Mouse (Mus musculus): ENCODE measurements around the gene B4galt1.

The B4galt1 gene

DNA sequence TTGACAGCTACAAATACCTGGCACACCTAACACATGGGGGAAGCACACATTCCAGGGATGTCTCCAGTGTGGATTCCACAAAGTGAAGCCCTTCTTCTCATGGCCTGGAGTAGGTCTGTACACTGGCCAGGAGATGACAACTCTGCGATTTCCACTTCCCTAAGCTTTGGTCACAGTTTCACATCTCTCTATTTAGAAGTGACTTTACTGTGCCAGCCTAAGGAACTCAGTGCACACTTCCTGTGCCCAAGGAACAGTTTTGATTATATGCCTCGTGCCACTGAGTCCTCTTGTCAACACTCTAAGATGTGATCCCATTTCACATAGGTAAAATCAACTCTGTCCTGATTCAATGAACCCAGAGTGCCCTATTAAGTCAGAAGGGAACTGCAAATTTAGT is 13.4 kb downstream of the B4galt1 start:
- DNase-seq (ENCODE audit: low spot score) = no peak

DNA sequence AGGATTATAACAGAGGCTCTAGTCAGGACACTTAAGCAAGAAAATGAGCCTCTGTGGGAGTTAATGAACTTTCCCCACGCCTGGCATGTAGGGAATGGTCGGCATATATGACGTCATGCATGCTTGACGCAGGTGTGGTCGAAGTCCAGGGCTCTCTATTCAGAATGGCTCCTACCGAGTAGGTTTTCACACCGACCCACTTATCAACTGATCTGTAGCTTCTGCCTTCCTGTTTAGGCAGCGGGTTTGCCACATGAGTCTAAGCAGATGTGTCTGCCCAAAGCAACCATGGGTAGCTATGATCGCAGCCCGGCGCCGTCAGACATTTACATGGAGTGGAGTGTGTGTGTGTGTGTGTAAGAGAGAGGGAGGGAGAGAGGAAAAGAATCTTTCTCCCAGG is 14.6 kb downstream of the B4galt1 start:
- no peak for DNase-seq (ENCODE audit: low spot score)

DNA sequence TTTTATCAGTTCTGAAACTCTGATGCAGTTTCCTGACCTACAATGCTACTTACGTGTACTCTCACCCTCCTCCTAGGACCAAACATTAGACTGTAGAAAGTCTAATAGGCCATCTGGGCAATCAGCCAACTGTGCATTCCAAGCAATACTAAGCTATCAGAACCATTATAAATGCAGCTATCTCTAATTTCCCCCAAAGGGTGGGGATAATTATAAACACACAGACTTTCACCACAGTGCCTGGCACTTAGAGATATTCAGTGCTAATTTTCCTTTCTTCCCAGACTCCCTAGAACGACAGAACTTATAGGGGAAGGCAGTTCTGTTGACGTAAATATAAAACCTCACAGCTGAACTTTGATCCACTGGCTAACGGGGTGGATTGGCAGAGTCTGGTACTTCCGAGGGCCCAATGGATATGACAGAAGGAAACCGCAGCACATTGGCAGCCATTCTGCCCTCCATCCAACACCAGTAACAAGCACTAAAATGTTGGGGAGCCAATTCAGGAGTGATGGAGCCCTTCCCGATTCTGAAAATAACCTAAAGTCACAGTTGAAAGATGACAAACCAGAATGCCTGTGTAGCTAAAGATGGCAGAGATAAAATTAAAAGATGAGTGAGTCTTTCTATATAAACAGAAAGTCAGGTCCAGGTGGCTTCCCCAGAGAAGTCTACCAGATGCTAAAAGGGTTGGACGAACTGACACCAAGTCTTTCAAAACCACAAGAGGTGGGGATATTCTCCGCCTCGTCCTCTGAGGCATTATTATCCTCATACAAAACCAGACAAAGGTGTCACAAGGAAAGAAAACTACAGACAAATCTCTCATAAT is 16.1 kb downstream of the B4galt1 start:
- no peak for DNase-seq (ENCODE audit: low spot score)

DNA sequence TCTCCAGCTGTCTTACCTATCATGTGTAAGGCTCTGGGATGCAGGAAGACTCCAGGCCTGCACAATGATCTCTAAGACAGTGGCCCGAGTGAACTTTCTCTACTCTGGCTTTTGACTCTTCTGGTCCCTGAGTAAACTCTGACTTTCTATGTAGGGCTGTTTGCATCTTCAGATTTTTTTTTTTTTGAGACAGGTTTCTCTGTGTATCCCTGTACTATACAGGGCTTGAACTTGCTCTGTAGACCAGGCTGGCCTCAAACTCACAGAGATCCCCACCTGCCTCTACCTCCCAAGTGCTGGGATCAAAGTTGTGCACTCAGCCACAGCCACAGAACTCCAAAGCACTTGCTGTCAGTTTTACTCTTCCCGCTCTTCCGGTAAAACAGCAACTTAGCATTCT is 16.8 kb downstream of the B4galt1 start:
- DNase-seq (ENCODE audit: low spot score) = no peak

DNA sequence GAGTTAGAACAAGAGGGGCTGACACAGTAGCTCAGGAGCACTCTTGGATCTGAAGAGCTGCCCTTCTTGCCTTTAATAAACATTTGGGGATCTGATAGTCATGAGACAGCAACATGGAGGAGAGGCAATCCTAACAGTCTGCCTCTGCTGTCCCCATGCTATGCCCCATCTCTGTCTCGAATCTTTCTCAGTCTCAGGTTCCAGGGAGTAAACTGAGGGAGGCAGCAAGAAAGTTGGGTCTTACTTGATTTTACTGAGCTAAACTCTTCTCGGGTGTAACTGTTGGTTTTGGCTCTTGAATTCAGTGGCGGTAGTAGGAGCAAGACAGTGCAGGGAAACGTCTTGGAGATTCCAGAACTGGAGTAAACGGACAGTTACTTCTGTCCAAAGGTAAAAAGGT is 18.9 kb downstream of the B4galt1 start:
- DNase-seq (ENCODE audit: low spot score) = no peak

DNA sequence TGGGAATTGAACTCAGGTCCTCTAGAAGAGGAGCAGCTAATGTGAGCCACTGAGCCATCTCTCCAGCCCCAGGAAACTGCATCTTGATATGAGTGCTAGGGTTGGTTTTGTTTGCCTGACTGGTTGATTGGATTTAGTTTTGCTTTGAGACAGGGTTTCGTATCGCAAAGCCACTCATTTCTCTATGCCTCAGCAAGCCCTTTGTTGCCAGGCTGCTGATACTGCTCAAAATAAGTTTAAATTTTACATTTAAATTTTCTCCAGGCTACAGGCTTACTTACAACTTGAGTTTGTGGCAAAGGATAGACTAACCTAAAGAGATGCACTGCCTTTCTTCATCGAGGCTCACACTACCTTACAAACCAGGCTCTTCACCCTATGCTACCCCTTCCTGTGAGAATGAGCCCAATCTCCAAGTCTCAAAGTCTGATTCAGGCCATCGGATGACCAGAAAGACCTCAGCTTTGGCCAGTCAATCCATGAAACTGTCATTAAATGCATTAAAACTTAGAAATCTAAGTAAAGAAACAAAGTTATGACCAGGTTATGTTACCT is 19.5 kb downstream of the B4galt1 start:
- no peak for DNase-seq (ENCODE audit: low spot score)

DNA sequence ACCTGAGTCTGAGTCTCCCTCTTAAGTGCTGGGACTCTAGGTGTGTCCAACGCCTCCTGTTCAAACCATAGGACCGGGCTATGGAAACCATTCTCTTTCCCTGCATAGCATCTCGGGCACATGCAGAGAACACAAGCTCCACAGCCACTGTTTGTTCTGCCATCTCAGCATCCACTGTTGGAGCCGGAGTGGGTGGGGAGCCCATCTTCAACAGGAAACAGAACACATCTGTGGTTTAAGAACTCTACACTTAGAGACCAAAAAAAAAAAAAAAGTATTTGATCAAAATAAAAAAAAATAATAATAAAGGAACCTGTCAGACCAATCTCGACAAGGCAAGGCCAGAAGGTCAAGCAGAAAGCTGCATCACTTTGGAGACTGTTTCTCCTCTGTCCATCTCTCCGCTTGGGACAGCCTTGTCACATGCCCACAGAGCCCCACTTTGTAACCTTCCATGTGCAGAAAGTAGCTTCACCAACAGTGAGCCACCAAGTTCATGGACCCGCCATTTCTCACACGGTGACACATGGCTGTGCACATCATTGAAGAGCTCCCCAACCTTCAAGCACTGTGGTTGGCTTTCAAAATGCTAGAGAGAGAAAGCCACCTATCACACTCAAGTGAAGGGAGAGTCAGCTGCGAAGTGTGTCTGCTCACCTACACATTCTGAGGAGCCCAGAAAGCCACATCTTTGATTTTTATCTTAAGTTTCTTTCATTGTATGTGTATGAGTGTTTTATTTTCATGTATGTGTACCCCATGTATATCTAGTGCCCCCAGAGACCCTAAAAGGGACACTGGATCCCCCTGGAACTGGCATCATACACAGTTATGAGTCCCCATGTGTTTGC is 20.2 kb downstream of the B4galt1 start:
- no peak for DNase-seq (ENCODE audit: low spot score)

DNA sequence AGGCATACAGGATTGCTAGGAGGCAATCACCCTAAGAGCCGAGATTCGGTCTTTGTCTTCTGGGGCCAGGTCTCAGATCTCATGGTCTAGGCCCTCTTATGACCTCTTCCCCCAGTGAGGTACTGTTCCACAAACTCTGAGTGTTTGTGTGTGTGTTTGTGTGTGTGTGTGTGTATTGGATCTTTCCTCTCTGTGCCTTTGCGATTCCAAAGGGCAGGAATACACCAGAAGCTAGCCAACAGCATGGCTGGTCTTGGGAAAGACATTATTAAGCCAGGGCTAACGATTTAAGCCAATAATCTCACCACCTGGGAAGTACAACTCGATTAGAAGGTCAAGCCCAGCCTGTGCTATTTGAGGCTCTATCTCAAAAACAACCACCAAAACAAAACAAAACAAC is 23.3 kb downstream of the B4galt1 start:
- DNase-seq (ENCODE audit: low spot score) = no peak

DNA sequence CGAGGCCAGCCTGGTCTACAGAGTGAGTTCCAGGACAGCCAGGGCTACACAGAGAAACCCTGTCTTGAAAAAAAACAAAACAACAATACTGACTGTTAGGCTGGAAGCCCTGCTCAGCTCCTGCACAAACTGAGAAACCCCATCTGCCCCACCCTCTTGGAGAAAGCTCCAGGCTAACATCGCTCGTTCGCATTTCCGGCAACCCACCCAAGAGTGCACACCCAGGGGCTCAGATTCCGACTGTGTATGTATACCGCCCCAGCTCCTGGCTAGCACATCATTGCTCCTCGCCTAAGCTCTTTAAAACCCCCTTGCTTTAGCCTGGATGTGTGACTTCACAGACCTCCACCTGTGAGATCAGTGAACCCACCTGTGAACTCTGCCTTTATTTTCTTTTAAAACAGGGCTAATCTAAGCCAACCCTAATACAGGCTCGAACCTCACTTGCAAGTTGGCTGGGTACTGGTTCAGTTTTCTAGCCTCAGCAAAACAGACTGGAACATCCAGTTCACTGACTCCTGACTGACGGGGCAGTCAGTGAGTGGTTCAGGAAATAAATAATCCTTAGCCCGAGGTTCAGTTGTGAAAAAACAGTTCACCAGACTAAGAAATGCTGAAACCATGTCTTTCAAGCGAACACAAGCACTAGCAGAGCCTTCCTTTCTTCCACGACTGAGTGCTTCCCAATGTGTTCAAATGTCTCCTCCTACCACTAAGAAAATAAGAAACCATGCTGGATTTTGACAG is 24.0 kb downstream of the B4galt1 start:
- DNase-seq (ENCODE audit: low spot score) = no peak

DNA sequence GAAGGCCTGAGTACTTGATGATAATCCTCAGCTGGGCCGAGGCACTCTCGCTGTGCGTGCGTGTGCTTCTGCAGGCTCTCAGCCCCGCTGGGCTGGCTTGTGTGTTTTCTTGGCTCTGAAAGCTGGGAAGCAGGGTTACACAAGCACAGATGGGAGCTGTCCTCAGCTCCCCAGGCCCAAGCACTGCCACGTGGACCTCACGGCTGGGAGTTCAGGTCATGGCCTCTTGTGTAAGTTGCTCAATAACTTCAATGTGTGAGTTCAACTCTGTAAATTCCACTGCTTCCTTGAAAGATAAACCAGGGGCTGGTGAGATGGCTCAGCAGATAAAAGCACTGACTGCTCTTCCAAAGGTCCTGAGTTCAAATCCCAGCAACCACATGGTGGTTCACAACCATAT is 24.9 kb downstream of the B4galt1 start:
- no peak for DNase-seq (ENCODE audit: low spot score)

DNA sequence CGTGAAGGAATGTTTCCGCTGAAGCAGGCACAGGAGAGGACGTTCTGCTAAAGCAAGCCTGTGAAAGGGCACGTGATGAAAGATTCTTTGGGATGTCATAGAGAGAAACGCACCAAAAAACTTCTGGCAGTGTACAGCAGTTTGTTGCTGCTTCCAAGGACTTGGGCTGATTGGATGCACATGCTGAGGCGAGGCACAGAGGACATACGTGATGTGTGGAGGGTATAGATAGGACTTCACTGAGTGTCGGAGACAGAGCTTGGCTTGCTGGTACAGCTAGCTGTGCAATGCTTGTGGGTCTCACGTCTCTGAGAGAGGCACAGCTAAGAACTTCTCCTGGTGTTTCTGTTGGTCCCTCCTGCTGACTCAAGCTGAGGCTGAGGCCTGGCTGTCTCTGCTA is 25.9 kb downstream of the B4galt1 start:
- DNase-seq (ENCODE audit: low spot score) = no peak

DNA sequence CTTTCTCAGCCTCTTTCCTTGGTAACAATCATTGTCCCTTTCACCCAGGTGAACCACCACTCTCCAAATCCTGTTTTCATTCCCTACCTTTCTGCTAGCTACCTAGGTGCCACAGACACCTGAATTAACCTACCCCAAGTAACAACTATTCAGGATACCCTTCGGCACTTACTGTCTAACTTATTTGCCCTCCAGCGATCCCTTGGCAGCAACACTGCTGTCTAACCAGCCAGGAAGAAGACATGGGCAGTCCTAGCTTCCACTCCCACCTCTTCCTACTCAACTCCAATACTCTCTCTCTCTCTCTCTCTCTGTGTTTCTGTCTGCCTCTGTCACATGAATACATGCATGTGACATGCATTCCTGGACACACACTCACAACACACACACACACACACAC is 27.0 kb downstream of the B4galt1 start:
- DNase-seq (ENCODE audit: low spot score) = no peak

DNA sequence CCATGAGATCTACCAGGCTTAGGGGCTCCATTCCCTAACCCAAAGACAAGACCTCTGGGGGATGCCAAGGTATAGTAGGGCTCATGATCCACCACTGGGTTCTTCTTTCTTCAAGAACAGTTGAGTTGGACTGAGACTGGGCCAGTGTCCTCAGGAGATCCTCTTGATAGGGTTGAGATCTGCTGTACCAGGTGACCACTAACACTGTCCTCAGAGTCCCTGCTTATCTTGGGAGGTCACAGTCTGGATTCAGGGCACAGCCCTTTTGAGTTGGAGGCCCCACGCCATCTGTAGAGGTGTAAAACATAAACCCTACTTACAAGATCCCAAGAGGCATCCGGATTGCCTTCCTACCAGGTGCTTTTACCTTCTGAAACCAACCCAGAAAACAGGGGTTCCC is 27.8 kb downstream of the B4galt1 start:
- no peak for DNase-seq (ENCODE audit: low spot score)

DNA sequence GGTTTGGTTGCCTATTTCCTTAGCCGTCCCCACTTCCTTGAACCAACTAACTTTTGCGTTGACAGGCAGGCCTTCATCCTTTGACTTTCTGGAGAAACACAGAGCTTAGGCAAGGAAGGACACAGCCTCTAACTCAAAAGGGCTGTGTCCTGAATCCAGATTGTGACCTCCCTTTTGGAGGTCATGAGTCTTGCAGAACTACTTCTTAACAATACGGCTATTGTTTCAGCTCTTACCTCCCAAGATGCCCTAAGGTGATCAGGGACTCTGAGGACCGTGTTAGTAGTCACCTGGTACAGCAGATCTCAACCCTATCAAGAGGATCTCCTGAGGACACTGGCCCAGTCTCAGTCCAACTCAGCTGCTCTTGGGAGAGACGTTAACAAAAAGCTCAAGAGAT is 28.7 kb downstream of the B4galt1 start:
- no peak for DNase-seq (ENCODE audit: low spot score)

DNA sequence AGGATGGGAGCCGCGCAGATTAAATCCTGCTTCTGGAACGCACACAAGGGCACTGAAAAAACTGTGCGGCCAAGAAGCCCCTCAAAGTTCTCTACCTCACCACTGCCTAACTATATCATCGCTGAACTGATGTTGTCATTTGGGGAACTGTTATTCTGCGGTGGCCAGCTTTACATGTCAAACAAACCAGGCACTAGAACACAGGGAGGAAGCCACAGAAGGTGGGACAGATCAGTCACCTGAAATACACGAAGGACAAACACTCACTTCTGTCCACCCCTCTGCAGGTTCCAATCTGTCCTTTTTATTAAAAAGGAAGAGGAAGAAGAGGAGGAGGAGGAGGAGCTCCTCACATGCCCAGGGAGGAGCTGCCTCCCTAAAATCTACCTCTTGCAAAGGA is 29.3 kb downstream of the B4galt1 start:
- no peak for DNase-seq (ENCODE audit: low spot score)

DNA sequence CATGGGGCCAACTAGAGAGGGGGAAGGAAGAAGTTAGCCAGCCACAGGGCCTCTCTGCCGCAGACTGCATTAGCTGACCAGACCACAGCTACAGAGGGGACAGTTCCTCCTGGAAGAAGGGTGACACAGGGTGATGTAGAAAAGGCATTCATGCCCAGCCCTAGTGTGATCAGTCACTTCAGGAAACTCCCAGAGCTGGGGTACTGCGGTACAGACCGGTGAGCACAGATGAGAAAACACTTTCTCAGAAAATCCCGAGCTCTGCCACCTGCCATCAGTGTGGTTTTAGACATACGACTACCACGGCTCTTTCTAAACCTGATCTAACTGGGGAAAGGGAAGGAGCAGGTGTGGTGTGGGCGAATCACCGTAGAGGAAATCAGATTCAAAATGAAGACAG is 30.1 kb downstream of the B4galt1 start:
- DNase-seq (ENCODE audit: low spot score) = no peak

DNA sequence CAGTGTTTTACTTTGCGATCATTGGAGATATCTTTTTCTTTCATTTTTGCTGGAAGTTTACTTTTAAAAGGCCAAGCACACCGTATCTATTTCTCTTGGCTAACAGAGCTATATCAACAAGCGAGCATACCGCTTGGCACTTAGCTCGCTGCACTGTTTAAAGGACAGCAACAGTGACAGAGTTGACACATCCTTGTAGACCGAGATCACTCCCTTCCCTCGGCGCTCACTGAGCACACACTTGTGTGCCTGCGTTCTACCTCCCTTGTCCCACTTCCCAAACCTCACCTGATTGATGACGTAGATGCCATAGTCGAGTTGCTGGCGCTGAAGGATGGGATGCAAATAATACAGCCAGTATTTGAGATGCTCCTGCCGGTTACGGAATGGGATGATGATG is 30.7 kb downstream of the B4galt1 start:
- DNase-seq (ENCODE audit: low spot score) = no peak

DNA sequence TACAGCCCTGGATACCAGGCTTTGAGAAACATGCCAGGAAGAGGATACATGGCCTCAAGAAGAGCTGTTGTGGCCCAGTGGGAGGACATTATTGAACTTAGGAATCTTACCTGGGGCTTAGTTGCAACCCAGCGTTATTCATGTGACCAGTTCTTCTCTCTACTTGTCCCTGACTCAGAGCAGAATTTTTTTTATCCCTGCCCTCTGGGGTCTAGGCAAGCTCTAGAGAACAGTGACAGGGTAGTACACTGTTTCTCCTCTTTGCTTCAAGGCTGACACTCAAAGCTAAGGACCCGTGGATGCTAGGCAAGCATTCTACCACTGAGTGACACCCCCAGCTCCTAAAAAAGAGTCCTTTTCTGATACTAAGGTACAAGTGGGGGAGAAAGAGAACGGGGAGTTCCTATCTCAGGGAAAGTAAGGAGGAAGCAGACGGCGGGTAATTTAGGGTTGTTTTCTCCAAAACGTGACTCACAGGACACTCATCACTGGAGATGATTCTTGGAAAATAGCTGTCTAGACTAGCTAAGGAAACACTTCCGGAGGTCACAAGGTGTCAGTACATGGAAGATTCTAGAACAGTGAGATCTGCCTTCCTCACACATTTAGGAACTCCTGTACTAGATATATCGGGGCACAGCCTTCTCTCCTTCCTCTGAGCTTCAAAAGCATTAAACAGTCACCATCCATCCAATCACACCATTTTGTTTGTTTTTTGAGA is 32.3 kb downstream of the B4galt1 start:
- no peak for DNase-seq (ENCODE audit: low spot score)

DNA sequence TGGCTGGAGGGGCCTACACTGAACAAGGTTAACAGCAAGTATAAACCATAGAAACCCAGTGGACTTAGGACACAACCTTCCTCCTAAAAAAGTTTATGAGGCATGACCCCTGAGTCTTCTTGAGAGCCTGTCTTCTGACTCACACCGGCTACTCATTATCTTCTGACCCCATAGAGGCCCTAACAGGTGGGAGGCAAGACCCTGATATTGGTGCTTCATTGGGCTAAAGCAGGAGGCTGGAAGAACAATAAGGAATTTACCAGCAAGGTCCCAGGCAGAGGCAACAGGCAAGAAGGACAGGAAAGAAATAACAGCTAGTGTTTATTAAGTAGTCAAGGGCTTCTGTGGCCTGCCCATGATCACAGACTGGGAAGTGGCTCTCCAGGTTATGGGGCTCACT is 32.9 kb downstream of the B4galt1 start:
- no peak for DNase-seq (ENCODE audit: low spot score)

DNA sequence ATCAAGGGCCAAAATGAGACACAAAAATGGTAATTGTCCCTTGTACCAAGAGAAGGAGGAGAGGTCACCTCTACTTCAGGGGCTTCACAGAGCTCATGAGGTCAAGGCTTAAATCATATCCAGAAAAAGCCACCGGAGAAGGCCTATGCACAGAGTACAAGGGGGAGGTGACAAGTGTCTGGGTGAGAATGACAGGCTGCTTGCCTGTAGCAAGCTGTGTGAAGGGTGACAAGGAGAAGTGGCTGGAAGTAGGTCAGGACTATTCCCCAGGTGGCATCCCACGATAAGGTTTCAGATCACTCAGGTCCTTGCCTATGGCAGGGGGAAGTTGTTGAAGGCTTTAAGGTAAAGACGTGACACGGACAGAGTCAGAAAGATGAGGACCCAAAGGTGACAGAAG is 33.8 kb downstream of the B4galt1 start:
- no peak for DNase-seq (ENCODE audit: low spot score)

DNA sequence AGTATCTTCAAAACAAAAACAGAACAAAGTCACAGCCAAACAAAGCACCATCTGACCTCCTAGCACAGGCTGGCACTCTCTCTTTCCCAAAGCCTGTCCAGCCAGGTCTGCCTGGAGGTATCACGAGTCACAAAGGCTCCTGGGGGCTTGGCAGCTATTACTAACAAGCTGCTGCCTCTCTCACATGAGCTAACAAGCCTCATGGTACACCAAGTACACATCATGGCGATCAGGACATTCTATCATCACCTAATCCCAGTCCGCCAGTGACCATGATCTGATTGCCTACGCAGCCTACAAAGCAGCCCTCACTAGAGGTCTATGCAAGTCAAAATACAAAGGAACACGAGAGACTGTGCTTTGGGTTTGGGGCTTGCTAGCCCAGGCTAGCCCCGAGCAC is 34.7 kb downstream of the B4galt1 start:
- no peak for DNase-seq (ENCODE audit: low spot score)

DNA sequence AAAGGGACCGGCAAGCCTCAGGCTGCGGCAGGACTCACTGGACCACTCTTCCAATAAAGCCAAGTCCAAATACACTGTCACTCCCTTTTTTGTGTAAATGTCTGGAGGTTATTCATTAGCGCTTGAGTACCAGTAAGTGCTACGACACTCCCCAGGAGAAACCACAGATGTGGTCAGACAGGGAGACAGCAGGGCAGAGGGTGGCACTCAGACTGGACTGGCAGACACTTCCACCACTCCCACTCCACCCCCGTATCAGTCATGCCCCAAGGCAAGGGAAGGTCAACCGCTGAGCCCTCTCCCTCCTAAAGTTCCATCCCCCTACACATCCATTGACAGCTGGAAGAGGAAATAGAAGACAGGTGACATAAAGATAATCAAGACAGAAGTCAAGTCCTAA is 35.4 kb downstream of the B4galt1 start:
- DNase-seq (ENCODE audit: low spot score) = no peak

All from layer of hippocampus, adult 9-10 months (tissue).